Mouse (Mus musculus) forebrain, embryonic 10.5 days (tissue): ENCODE data around the gene Man2a1. TPM values are rescaled to one million over a fixed set of nuclear protein-coding genes. Genes with fewer than 3 reads are reported as not detected.

Experiments used
- DNase-seq: peaks from one replicate; pipeline ENCODE4 v3.0.0-alpha.2; 2017; ENCODE audit warnings: low spot score; ENCODE audit errors: extremely low spot score
- H3K27ac ChIP-seq: fragments of 300-500 bp; sonication (generic); 2 replicates; pipeline ENCODE4 v1.5.1; 2016; ENCODE audit warnings: mild to moderate bottlenecking
- H3K27me3 ChIP-seq: fragments of 300-500 bp; sonication (generic); 2 replicates; pipeline ENCODE4 v1.6.1; 2016; ENCODE audit warnings: mild to moderate bottlenecking; ENCODE audit not compliant: poor library complexity, severe bottlenecking
- H3K36me3 ChIP-seq: fragments of 300-500 bp; sonication (generic); replicated peaks from 2 replicates; pipeline ENCODE4 v1.6.1; 2016; ENCODE audit warnings: mild to moderate bottlenecking, moderate library complexity
- H3K4me1 ChIP-seq: fragments of 300-500 bp; sonication (generic); 2 replicates; pipeline ENCODE4 v1.6.1; 2016
- H3K4me3 ChIP-seq: fragments of 300-500 bp; sonication (generic); 2 replicates; pipeline ENCODE4 v1.5.1; 2016; ENCODE audit warnings: mild to moderate bottlenecking, moderate library complexity
- H3K9me3 ChIP-seq: fragments of 300-500 bp; sonication (generic); 2 replicates; pipeline ENCODE4 v1.6.1; 2016; ENCODE audit warnings: mild to moderate bottlenecking, moderate library complexity
- WGBS: fragments of 180-500 bp; shearing (Covaris S2); methylation state at CpG from one replicate; pipeline ENCODE4 v1.1.7; 2016; 5-methylcytosine and 5-hydroxymethylcytosine counted together
- polyA plus RNA-seq: library from polyadenylated mRNA; unstranded; fragments of >200 nt; fragmentation: Nextera tagmentation; extraction: Ambion mirVana; gene quantifications from 2 replicates; pipeline ENCODE4 v1.2.1, GENCODE M21; 2016

Gene Man2a1
- polyA plus RNA-seq, 1 experiment from 2014 or later, result 3.1 TPM

GRCm38 (mm10) chr17:64689614-64690013 is 89.1 kb downstream of the Man2a1 start:
- 92% methylated on average over 3 of the region's 3 CpGs for WGBS
- no peak for DNase-seq
- H3K27me3 ChIP-seq, result no peaks in the 10 kb centered on the region
- H3K9me3 ChIP-seq, result peaks cover 19% of the 10 kb centered on the region
- H3K36me3 ChIP-seq, result peaks cover 39% of the 10 kb centered on the region
- H3K4me1 ChIP-seq, result no peaks in the 10 kb centered on the region
- no peak overlapping the region for H3K27ac ChIP-seq
- no peak overlapping the region for H3K4me3 ChIP-seq

- WGBS, result 69% methylated on average over 10 of the region's 10 CpGs
- Histone ChIP-seq H3K27me3 (no peaks in the 10 kb centered on the region), H3K9me3 (no peaks in the 10 kb centered on the region), H3K36me3 (peaks cover 4% of the 10 kb centered on the region), H3K27ac (no peak overlapping the region), H3K4me1 (0 out of 2 replicates have a peak, but pooled peaks cover 3% of the 10 kb centered on the region), H3K4me3 (no peak overlapping the region)
- no peak for DNase-seq
Observed at GRCm38 (mm10) chr17:64697277-64697831, 96.8 kb downstream of the Man2a1 start.

DNA sequence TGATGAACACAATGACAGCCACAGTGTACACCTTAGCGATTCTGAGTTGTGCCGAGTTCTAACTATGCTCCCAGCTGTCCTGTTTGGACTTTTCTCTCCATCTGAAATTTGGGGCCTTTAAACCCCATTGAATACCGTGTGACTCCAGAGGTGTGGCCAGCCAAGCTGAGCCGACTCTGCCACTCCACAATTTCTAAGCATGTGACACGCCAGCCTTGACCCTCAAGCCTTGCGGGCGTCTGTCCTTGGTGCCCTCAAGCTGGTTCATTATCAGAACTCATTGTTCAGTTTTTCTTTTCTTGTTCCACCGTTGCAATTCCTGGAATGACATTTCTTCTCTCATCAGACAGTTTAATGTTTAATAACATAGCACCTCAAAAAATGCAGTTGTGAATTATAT is 98.0 kb downstream of the Man2a1 start:
- H3K36me3 ChIP-seq, result peaks cover 4% of the 10 kb centered on the region
- no peaks in the 10 kb centered on the region for H3K9me3 ChIP-seq
- H3K4me1 ChIP-seq, result peaks cover 7% of the 10 kb centered on the region
- no peak overlapping the region for H3K27ac ChIP-seq
- 90% methylated on average over 8 of the region's 8 CpGs for WGBS
- DNase-seq, result no peak
- no peak overlapping the region for H3K4me3 ChIP-seq
- no peaks in the 10 kb centered on the region for H3K27me3 ChIP-seq

GRCm38 (mm10) chr17:64703649-64704230 is 103.2 kb downstream of the Man2a1 start:
- Histone ChIP-seq H3K27ac (peak overlapping the region; percentile 68), H3K4me1 (peaks cover 14% of the 10 kb centered on the region), H3K36me3 (no peaks in the 10 kb centered on the region), H3K9me3 (no peaks in the 10 kb centered on the region), H3K27me3 (no peaks in the 10 kb centered on the region), H3K4me3 (no peak overlapping the region)
- DNase-seq, result no peak
- 76% methylated on average over 4 of the region's 4 CpGs for WGBS

- Histone ChIP-seq H3K4me1 (peaks cover 14% of the 10 kb centered on the region), H3K9me3 (no peaks in the 10 kb centered on the region), H3K27me3 (no peaks in the 10 kb centered on the region), H3K27ac (no peak overlapping the region), H3K36me3 (peaks cover 4% of the 10 kb centered on the region), H3K4me3 (no peak overlapping the region)
- DNase-seq, result no peak
- WGBS, result 96% methylated on average over 6 of the region's 6 CpGs
Observed at GRCm38 (mm10) chr17:64707529-64707928, 107.0 kb downstream of the Man2a1 start.

DNA sequence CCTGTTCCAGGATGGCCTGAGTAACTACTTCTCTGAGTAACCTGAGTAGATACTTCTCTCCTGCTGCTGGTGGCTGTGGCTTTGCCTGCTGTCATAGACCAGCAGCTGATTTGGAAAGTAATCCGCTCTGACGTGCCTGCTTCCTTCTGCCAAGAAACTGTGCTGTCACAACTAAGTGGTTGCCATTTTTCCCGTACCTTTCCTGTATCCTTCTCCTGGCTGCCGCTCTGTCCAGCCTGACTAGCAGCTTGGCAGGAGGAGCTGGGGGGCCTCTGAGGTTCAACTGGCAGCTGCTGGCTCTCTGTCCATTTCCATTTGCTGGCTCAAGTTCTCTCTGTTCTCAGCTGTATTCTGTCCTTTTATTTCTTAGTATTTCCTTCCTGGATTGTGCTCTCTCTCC is 115.8 kb downstream of the Man2a1 start:
- 88% methylated on average over 4 of the region's 4 CpGs for WGBS
- no peak overlapping the region for H3K4me3 ChIP-seq

DNA sequence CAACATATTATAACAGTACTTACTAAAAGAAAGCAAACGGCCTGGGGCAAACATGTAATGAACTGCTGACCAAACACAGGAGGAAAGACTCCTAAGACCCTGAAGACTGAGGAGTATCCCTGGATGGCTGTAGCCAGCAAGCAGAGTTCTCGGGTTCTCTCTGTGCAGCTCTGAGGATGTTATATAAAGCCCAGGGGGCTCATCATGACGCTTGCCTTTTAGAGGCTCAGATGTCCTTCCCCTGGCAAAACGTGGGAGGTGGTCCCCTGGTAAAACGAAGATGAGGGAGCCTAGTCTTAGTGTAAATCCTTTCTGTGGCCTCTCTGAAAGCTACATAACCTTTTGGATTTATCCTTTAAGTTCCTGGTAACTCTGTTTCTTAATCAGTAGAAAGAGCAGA is 119.2 kb downstream of the Man2a1 start:
- WGBS, result 82% methylated on average over 5 of the region's 5 CpGs
- H3K36me3 ChIP-seq, result peaks cover 3% of the 10 kb centered on the region; the same call in 1 of the 2 replicates

More for the DNA sequence above, 115.8 kb downstream of the Man2a1 start:
- no peaks in the 10 kb centered on the region for H3K9me3 ChIP-seq
- H3K27me3 ChIP-seq, result no peaks in the 10 kb centered on the region
- DNase-seq, result no peak
- peaks cover 15% of the 10 kb centered on the region for H3K36me3 ChIP-seq
- no peaks in the 10 kb centered on the region for H3K4me1 ChIP-seq
- no peak overlapping the region for H3K27ac ChIP-seq

GRCm38 (mm10) chr17:64721112-64721511 is 120.6 kb downstream of the Man2a1 start:
- DNase-seq, result no peak
- no peaks in the 10 kb centered on the region for H3K9me3 ChIP-seq
- H3K27me3 ChIP-seq, result no peaks in the 10 kb centered on the region
- H3K4me1 ChIP-seq, result no peaks in the 10 kb centered on the region
- H3K27ac ChIP-seq, result no peak overlapping the region
- 94% methylated on average over 5 of the region's 5 CpGs for WGBS
- H3K36me3 ChIP-seq, result no peaks in the 10 kb centered on the region
- no peak overlapping the region for H3K4me3 ChIP-seq

More for the DNA sequence above, 119.2 kb downstream of the Man2a1 start:
- Histone ChIP-seq H3K9me3 (no peaks in the 10 kb centered on the region), H3K27me3 (no peaks in the 10 kb centered on the region), H3K27ac (no peak overlapping the region), H3K4me3 (no peak overlapping the region), H3K4me1 (no peaks in the 10 kb centered on the region)
- DNase-seq, result no peak

- no peak overlapping the region for H3K4me3 ChIP-seq
- no peaks in the 10 kb centered on the region for H3K27me3 ChIP-seq
- no peak overlapping the region for H3K27ac ChIP-seq
- no peaks in the 10 kb centered on the region for H3K4me1 ChIP-seq
- H3K36me3 ChIP-seq, result no peaks in the 10 kb centered on the region
- no peak for DNase-seq
- WGBS, result 81% methylated on average over 1 of the region's 1 CpGs
- H3K9me3 ChIP-seq, result no peaks in the 10 kb centered on the region
Observed at GRCm38 (mm10) chr17:64723162-64723561, 122.6 kb downstream of the Man2a1 start.

DNA sequence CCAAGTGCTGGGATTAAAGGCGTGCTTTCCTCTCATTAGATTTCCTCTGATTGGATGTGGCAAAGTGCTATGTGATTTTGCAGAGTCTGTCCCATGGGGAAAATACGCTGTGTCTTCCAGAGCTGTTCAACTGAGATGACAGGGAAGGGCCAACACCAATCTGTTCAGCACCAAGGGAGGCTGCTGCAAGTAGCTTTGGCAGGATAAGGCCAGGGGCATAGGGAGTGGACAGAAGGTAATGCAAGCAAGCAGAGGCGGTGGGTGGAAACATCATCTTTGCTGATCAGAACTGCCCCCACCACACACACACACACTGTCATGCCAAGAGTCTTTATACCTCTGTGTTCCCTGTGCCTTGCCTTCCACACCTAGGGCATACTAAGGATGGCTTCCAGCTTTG is 124.7 kb downstream of the Man2a1 start:
- no peak for DNase-seq
- no peaks in the 10 kb centered on the region for H3K36me3 ChIP-seq
- H3K4me3 ChIP-seq, result no peak overlapping the region
- no peaks in the 10 kb centered on the region for H3K4me1 ChIP-seq
- no peaks in the 10 kb centered on the region for H3K9me3 ChIP-seq
- H3K27ac ChIP-seq, result no peak overlapping the region
- WGBS, result 92% methylated on average over 3 of the region's 3 CpGs
- no peaks in the 10 kb centered on the region for H3K27me3 ChIP-seq

GRCm38 (mm10) chr17:64726032-64726431 is 125.5 kb downstream of the Man2a1 start:
- DNase-seq, result no peak
- no peak overlapping the region for H3K27ac ChIP-seq
- H3K9me3 ChIP-seq, result no peaks in the 10 kb centered on the region
- H3K4me1 ChIP-seq, result no peaks in the 10 kb centered on the region
- H3K4me3 ChIP-seq, result no peak overlapping the region
- H3K36me3 ChIP-seq, result no peaks in the 10 kb centered on the region
- 93% methylated on average over 7 of the region's 7 CpGs for WGBS
- H3K27me3 ChIP-seq, result no peaks in the 10 kb centered on the region

DNA sequence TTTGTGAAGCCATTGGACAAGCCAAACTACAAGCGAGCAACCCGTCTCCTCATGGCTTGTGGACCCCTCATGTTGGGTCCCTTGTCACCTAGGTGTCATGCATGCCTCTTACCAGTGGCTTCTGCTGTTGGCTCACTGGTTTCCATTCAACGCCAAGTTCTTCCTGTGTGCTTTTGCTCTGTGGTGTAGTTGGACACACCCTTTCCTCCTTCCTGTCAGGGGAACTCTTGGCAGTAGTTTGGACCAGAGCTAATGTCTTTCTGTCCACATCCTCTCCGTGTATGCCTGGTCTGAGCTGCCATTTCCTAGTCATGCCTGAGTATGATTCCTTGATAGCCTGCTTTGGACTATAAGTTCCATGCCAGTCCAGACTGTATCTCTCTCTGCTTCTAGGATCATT is 135.0 kb downstream of the Man2a1 start:
- Histone ChIP-seq H3K4me3 (no peak overlapping the region), H3K27ac (no peak overlapping the region), H3K4me1 (no peaks in the 10 kb centered on the region), H3K36me3 (peaks cover 41% of the 10 kb centered on the region), H3K27me3 (no peaks in the 10 kb centered on the region), H3K9me3 (no peaks in the 10 kb centered on the region)
- no peak for DNase-seq
- WGBS, result 93% methylated on average over 4 of the region's 4 CpGs

- WGBS, result 87% methylated on average over 1 of the region's 1 CpGs
- Histone ChIP-seq H3K4me1 (no peaks in the 10 kb centered on the region), H3K27me3 (no peaks in the 10 kb centered on the region), H3K9me3 (no peaks in the 10 kb centered on the region), H3K36me3 (peaks cover 65% of the 10 kb centered on the region), H3K4me3 (no peak overlapping the region), H3K27ac (no peak overlapping the region)
- no peak for DNase-seq
Observed at GRCm38 (mm10) chr17:64737918-64738317, 137.4 kb downstream of the Man2a1 start.
